18 mouse cellular contexts compared by ENCODE assay signal in the genomic region with DNA sequence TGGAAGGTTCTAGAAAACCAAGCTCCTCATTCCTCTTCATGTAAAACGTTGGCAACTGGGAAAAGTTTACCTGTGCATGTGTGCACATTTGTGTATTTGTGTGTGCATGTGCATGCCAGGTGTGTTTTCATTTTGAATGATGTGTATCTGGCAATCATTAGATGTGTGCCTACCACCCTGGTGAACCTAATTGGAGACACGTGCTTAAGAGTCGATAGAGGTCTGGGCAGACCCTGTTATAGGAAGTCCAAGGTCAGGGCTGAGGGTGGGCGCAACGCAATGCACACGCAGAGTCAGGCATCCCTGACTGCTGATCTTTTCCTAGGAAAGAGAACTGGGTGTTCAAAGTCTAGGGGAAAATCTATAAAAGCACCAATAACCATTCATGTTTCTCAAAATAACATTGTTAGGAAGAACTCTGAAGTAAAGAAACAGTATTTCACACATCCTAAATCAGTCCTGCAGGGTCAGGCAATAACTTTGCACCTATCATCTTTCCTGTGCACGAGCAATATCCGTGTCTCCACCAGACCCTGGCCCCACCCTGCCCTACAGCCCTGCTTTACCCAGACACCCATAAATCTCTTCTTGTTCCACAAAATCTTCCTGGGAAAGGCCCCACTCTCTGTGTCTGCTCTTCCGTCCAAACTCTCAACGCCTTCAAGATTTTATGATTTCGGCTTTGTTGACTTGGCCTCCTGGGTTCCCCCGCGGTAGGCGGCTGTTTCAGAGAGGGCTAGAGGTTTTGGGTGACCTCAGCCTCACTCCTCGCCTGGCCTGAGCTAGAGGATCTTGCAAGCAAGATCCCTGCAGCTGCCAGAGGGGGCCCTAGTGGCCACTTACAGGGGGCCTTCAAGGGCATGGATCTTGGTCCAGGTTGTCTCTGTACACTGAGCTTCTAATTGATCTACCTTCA. TPM values are rescaled to one million over a fixed set of nuclear protein-coding genes. Genes with fewer than 3 reads are reported as not detected.
DNase-seq lines count a peak whose midpoint lies in the region; ATAC-seq and TF ChIP-seq lines count a peak whose summit lies in the region.
"Had no signal": no experiment of that assay in that cellular context is flagged by ENCODE, and none has a peak within 500 bp of the region (broad histone marks: within the 10 kb centered on the region; RNA-seq: fewer than 3 reads in every experiment).

No protein-coding gene starts in this region.

- H3K9me3 ChIP-seq in kidney, postnatal 0 days (replicated peaks; ENCODE audit: low read length): no peaks in the 10 kb centered on the region
- H3K9me3 ChIP-seq in embryonic facial prominence, embryonic 11.5 days (replicated peaks; ENCODE audit: control insufficient read depth, low read length): no peaks in the 10 kb centered on the region
- H3K9me3 ChIP-seq in stomach, embryonic 16.5 days (replicated peaks; ENCODE audit: control insufficient read depth, low read length): 0 out of 2 replicates have a peak, but pooled peaks cover 3% of the 10 kb centered on the region

- 0 out of 2 replicates have a peak, but pooled peaks cover 5% of the 10 kb centered on the region for H3K4me1 ChIP-seq in kidney, postnatal 0 days (replicated peaks; ENCODE audit: insufficient read depth, low read length)
- no peaks in the 10 kb centered on the region for H3K4me1 ChIP-seq in embryonic facial prominence, embryonic 11.5 days (ENCODE audit: control insufficient read depth, insufficient read depth, low read length)
- H3K4me1 ChIP-seq in stomach, embryonic 16.5 days (ENCODE audit: control insufficient read depth, insufficient read depth, low read length): peaks cover 10% of the 10 kb centered on the region

- WGBS in kidney, postnatal 0 days: 29% methylated on average over 15 of the region's 15 CpGs
- 65% methylated on average over 15 of the region's 15 CpGs for WGBS in embryonic facial prominence, embryonic 11.5 days
- 67% methylated on average over 15 of the region's 15 CpGs for WGBS in stomach, embryonic 16.5 days

- no peak overlapping the region for H3K4me2 ChIP-seq in kidney, postnatal 0 days (ENCODE audit: low read length)
- no peak overlapping the region for H3K4me2 ChIP-seq in embryonic facial prominence, embryonic 11.5 days (ENCODE audit: low read depth, low read length)
- no peak overlapping the region for H3K4me2 ChIP-seq in stomach, embryonic 16.5 days (ENCODE audit: low read depth, low read length)
- H3K4me2 ChIP-seq: heart, embryonic 12.5 days; hindbrain, embryonic 14.5 days; midbrain, embryonic 11.5 days; neural tube, embryonic 13.5 days had no signal

- no peaks in the 10 kb centered on the region for H3K36me3 ChIP-seq in kidney, postnatal 0 days (ENCODE audit: insufficient read depth, low read length)
- H3K36me3 ChIP-seq in embryonic facial prominence, embryonic 11.5 days (replicated peaks; ENCODE audit: control insufficient read depth, insufficient read depth, low read depth, low read length): no peaks in the 10 kb centered on the region
- no peaks in the 10 kb centered on the region for H3K36me3 ChIP-seq in stomach, embryonic 16.5 days (ENCODE audit: control insufficient read depth, insufficient read depth, low read length)
- H3K36me3 ChIP-seq: heart, embryonic 12.5 days; neural tube, embryonic 13.5 days had no signal

- no peaks in the 10 kb centered on the region for H3K27me3 ChIP-seq in kidney, postnatal 0 days (ENCODE audit: insufficient read depth, low read length)
- H3K27me3 ChIP-seq in embryonic facial prominence, embryonic 11.5 days (ENCODE audit: control insufficient read depth, insufficient read depth, low read length): no peaks in the 10 kb centered on the region
- H3K27me3 ChIP-seq in stomach, embryonic 16.5 days (ENCODE audit: control insufficient read depth, insufficient read depth, low read length): no peaks in the 10 kb centered on the region
- H3K27me3 ChIP-seq: heart, embryonic 12.5 days; neural tube, embryonic 13.5 days had no signal

- no peak overlapping the region for H3K9ac ChIP-seq in kidney, postnatal 0 days (ENCODE audit: low read depth, low read length)
- H3K9ac ChIP-seq in embryonic facial prominence, embryonic 11.5 days (replicated peaks; ENCODE audit: low read length): no peak overlapping the region
- H3K9ac ChIP-seq in stomach, embryonic 16.5 days (ENCODE audit: low read length): no peak overlapping the region
- H3K9ac ChIP-seq: heart, embryonic 12.5 days; hindbrain, embryonic 14.5 days; neural tube, embryonic 13.5 days had no signal

- H3K27ac ChIP-seq in kidney, postnatal 0 days: no peak overlapping the region
- H3K27ac ChIP-seq in embryonic facial prominence, embryonic 11.5 days (replicated peaks; ENCODE audit: low read depth, low read length): no peak overlapping the region
- H3K27ac ChIP-seq in stomach, embryonic 16.5 days (ENCODE audit: low read length): 0 out of 2 replicates have a peak overlapping the region, but pooled peaks have one; percentile 11
- H3K27ac ChIP-seq: hindbrain, embryonic 14.5 days; left cerebral cortex, adult 2 months; neural tube, embryonic 13.5 days had no signal

- ATAC-seq in kidney, postnatal 0 days (replicated peaks; ENCODE audit: low FRiP score, low read depth): no peak
- ATAC-seq in embryonic facial prominence, embryonic 11.5 days (replicated peaks; ENCODE audit: insufficient number of reproducible peaks, low FRiP score, low TSS enrichment, low read depth): no peak
- ATAC-seq in stomach, embryonic 16.5 days (ENCODE audit: insufficient read depth, low FRiP score): no peak
- ATAC-seq: forebrain, embryonic 16.5 days; intestine, embryonic 16.5 days had no signal

- no peak overlapping the region for H3K4me3 ChIP-seq in kidney, postnatal 0 days (replicated peaks; ENCODE audit: low read depth, low read length)
- no peak overlapping the region for H3K4me3 ChIP-seq in embryonic facial prominence, embryonic 11.5 days (ENCODE audit: low read depth, low read length)
- no peak overlapping the region for H3K4me3 ChIP-seq in stomach, embryonic 16.5 days (replicated peaks; ENCODE audit: low read length)
- H3K4me3 ChIP-seq: heart, embryonic 12.5 days; left cerebral cortex, adult 2 months; neural tube, embryonic 13.5 days had no signal

- DNase-seq in kidney, postnatal 0 days (ENCODE audit: low spot score): peak; percentile 67
- DNase-seq in kidney, adult 18-20 months: no peak
- peak; percentile 64 for DNase-seq in embryonic facial prominence, embryonic 11.5 days (ENCODE audit: low spot score)
- DNase-seq in gastrocnemius, postnatal 25 days: peak; percentile 28
- DNase-seq in T-cell, adult 2 months (ENCODE audit: low spot score): no peak
- no peak for DNase-seq in right cerebral cortex, postnatal 25 days
- DNase-seq: cerebellum, adult 9-11 months; lung, adult 18-20 months; lung, postnatal 4 days; right cerebral cortex, postnatal 14 days had no signal

- TF ChIP-seq CTCF in kidney, postnatal 0 days (IDR thresholded peaks at IDR 0.05; ENCODE audit: low read depth): peak; percentile 27; the same call in 1 of the 2 replicates

RNA-seq across cellular contexts. Expression of gene Eln, which starts 43.2 kb away (rescaled TPM):
- polyA plus RNA-seq in kidney, postnatal 0 days (2015; fragmentation: Nextera tagmentation; extraction: Ambion mirVana): 77.7 and 78.9 TPM in 2 replicates
- polyA plus RNA-seq in embryonic facial prominence, embryonic 11.5 days (2014; fragmentation: Nextera tagmentation; extraction: Ambion mirVana): 4.4 and 4.6 TPM in 2 replicates
- 100 to 1,000 TPM in 1 of 2 experiments, 10 to 100 TPM in 1; 72.9 to 155 TPM for total RNA-seq in gastrocnemius, postnatal 25 days (2021)
- polyA plus RNA-seq in stomach, embryonic 16.5 days (2015; fragmentation: Nextera tagmentation; extraction: Ambion mirVana): 93.7 and 97.0 TPM in 2 replicates

Comparison
In these comparisons a context has a peak if more than half of its experiments do, and no peak if none do; other contexts are left out.
1. DNase-seq: peak in kidney, postnatal 0 days (single experiment), embryonic facial prominence, embryonic 11.5 days (single experiment) and gastrocnemius, postnatal 25 days (single experiment); none in kidney, adult 18-20 months (single experiment), T-cell, adult 2 months (single experiment) and right cerebral cortex, postnatal 25 days (single experiment).
2. RNA of gene Eln, which starts 43.2 kb away (polyA plus RNA-seq): 93.7 to 97.0 TPM in stomach, embryonic 16.5 days and 77.7 to 78.9 TPM in kidney, postnatal 0 days; 4.4 to 4.6 TPM in embryonic facial prominence, embryonic 11.5 days; every median in the first group is over 10 times any median in the second.